Mouse (Mus musculus): ENCODE measurements at regions not wholly inside any gene's neighbourhood (a gene's known extent, or its start where the extent isn't known, plus 50 kb on each side); places are given as distances from the start of the nearest gene placed in this dataset.

DNA sequence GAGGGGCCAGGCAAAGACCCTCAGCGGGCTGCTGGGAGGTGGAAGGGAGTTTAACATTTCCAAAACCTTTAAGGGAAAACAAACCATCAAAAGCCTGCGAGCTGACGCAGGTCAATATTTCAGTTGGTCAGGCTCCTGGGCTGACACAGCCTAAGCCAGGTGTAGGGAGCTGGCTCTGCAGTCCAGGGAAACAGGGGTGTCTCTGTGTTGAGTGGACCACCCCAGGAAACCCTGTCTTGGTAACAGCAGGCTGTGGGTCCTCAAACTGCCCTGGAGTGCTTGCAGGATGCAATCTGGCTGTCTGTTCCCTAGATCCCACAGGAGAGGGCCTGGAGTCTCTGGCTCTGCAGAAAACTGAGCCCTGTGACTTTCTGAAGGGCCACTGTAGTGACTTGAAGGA lies 236.2 kb upstream of the Tle3 start:
- DNase-seq (ENCODE audit: low spot score in 2 of 2): no peak

DNA sequence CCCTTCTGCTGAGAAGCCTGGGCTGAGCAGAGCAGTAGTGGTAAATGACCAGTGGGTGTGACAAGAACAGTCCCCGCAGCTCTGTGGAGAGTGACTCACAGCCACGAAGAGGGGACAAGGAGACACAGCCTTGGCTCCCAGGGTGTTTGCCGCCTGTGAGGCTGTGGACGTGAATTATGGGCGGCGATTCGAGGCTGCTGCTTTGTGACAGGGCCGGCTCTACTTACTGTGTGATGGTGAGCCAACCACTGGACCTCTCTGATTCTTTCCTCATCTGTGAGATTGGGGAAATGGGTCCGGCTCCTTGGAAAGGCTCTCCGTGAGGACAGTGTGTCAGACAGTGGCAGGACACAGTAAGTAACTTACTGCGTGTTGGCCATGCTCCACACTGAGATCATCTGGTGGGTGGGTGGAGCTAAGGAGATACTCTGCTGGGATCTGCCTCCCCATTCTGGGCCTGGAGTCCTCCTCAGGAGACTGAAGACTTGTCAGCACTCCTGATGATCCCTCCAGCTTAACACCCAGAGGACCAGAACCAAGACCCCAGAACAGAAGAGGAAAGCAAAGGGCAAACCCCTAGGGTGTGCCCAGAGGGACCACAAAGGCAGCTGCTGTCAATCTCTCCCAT lies 233.3 kb upstream of the Tle3 start:
- no peak for DNase-seq (ENCODE audit: low spot score in 2 of 2)

DNA sequence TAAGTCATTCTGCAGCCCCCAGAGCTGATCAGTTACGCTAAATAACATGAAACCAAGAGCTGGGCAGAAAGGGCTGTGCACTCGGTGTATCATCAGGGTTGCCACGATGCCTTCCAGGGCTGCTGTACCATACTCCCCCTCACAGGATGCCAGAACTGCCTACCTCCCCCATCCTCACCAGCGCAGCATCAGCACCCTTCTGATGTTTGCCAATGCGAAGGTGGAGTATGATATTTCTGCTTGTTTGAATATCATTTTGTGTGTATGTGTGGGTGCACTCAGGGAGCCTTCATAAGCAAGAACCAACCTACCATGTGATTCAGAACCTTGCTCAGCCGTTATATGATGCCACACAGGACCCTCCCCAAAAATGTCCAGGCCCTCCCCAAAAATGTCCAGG lies 229.1 kb upstream of the Tle3 start:
- DNase-seq (ENCODE audit: low spot score in 2 of 2): no peak

DNA sequence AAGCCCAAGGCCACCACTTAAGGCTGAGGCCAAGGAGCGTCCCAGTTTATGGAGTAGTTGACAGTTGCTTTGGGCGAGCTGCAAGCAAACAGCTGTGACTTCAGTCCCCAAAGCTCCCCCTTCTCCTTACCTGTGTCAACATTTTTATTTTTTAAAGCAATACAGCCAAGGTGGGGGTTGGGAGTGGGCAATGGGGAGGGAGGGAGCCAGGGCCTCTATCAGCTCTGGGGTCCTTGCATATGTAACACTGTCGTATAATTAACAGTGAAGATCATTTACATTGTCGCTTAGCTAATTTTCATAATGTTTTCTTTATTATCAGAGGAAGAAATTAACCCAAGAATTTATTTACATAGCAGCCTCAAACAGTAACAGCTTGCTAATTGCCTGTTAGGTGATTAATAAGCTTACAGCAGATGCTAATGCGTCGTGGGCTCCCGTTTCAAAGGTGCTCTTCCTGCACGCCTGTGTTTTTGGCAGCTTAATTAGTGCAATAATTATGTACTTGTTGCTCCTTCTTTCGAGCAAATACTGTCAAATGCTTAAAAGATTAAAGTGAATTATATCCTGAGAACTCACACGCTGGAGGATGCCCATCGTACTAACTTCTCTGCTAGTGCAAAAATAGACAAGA lies 227.4 kb upstream of the Tle3 start:
- DNase-seq (ENCODE audit: low spot score in 2 of 2): no peak

DNA sequence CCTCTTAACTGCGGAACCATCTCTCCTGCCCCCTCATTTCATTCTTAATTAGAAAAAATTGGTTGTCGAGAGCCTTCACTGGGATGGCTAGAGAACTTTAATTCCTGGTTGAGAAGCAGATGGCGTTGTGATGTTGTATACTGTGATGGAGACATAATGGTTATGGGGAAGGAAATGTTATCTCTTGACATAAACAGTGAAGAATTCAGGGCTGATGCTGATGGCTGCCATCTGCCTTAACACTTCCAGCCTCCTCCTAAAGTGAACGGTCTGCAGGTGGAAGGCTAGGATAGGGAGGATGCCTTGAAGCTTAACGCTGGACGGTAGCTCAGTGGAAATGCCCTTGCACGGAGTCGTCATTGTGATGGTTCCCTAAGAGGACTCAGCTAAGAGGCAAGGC lies 226.4 kb upstream of the Tle3 start:
- no peak for DNase-seq (ENCODE audit: low spot score in 2 of 2)

DNA sequence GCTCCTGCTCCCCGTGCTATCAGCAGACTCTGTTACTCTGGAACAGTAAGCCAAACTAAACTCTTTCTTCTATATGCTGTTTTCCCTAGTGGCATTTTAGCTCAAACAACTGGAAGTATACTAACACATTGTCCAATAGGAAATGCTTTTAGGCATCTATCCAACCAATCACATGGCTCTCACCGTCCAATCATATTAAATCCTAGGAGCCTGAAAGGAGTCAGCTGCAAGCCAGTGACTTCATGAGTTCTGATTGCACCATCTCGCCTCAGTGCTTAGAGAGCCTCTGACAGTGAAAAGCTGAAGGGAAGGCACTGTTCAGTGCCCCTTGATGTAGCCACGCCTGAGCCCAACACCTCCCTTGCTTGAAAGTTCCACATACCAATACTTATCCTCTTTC lies 221.0 kb upstream of the Tle3 start:
- no peak for DNase-seq (ENCODE audit: low spot score in 2 of 2)

DNA sequence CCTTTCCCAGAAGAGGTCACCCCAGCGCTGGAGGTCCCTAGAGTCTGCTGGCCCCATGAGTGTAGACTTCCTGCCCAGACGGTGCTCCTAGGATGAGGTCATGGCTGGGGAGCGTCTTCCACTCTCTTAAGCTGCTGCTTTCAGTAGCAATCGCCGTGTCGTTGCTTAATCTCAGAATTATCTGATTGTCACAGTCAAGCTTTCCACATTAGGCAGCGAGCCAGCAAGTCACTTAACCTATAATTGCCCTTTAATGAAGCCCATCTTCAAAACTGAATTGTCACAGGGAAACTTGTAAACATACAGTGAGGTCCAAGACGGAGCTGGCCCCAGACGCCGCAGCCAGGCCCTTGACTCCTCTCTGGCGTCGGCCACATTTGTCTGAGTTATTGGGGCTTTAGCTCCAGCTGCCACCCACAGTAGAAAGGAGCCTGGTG lies 220.2 kb upstream of the Tle3 start:
- DNase-seq (ENCODE audit: low spot score in 2 of 2): no peak

DNA sequence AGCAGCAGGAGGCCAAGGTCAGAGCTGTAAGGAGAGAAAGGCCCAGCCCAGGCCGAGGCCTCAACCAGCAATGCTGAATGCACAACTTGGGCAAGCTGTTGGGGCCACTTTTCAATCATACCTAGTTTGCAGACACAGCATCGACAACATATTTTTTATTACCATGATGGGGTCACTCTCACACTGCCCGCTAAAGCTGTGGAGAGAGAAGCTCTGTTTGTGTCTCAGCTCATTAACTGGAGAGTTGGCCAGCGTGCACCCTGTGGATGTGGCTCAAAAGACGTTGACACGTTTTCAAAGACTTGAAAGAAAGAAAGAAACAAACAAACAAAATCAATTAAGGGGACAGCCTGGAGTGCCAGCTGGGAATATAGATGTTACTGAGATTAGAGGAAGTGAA lies 217.4 kb upstream of the Tle3 start:
- no peak for DNase-seq (ENCODE audit: low spot score in 2 of 2)

DNA sequence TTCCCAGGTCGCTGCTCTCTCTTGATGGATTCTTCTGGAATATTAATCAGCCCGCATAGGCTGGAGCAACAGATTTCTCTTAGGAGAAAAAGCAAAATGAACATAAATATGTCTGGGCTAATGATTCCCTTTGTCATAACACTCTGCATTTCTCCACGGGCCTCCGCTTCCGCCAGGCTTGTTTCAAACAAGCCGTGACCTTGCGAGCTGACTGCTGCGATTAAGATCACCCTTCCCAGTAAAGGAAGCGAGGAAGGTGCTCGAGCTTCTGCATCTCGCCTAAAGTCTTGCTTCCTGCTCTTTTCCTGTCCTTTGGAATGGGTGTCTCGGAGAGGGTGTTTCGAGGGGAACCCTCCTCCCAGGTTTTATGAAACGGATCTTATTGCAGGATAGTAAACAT lies 216.3 kb upstream of the Tle3 start:
- DNase-seq (ENCODE audit: low spot score in 2 of 2): no peak

DNA sequence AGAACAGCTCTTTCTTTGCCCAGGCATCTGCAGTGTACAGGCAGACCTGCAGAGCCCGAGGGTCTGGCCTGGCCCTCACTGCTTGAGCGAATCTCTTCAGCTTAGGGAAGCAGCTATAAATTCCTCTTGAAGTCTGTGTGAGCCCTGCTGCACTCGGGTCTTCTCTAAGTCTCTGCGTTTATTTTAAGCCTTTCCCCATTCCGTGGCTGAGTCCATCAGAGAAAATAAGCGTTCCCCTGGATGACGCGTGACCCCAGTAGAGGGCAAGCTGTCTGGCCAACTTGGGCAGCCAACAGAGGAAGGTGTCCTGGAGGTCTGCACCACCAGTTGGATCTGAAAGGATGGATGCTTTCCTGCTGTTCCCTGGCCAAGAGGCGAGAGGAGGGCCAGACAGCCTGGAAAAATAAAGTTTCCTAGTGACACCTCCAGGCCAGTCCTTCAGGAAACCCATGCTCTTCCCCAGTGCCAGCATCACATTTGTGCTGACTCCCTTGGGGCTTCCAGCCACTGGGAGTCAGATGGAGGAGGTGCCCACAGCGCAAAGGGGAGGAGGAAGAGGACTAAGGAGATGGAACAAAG lies 213.9 kb upstream of the Tle3 start:
- DNase-seq (ENCODE audit: low spot score in 2 of 2): no peak

DNA sequence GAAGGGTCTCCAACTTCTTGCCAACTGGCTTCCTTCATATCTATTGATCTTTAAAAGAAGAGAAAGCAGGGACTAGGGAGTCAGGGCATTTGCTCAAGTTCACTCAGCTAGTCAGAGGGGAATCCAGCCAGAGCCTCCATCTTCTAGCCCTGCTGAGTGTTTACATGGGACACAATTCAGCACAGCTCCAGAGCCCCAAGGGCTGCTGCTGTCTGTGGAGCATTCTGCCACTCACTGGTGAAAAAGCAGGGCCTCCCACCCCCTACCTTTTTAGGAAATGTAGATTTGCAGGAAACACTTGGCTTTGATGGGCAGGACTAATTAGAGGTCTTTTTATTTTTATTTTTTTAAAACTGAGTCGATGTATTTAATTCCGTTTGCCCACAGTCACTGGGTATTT lies 213.0 kb upstream of the Tle3 start:
- no peak for DNase-seq (ENCODE audit: low spot score in 2 of 2)

DNA sequence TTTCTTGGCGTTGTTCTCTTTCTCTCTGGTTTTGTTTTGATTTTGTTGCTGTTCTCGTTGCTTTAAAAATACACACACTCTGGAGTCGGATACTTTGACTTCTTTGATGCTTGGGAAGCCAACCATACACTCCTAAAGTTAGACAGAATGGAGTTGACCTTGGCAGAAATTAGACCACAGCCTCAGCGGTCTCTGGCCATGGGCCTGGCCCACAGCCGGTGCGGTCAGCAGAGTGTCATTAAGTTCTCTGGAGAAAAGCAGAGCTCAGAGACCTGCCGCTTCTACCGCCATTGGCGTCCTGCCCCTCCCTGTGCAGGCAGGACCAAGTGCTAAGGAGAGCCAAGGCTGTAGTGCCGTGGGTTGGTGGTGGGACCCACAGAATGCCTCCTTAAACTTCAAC lies 212.6 kb upstream of the Tle3 start:
- DNase-seq (ENCODE audit: low spot score in 2 of 2): no peak

DNA sequence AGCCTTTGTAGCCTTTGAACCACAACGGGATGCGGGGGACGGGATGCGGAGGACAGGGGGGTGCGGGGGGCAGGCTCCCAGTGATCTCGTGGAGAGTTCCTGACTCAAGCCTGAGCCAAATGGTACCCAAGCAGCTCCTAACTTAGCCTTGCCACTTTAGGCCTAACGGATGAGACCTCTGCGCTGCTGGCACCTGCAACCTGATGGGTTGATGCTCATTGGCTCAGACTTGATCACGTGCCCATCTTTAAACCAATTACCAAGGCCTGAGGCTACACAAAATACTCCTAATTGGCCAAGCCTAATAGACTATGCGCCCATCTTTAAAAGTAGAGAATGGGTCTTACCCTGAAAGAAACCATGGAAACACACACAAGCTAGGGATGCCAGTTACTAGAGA lies 209.3 kb upstream of the Tle3 start:
- no peak for DNase-seq (ENCODE audit: low spot score in 2 of 2)

DNA sequence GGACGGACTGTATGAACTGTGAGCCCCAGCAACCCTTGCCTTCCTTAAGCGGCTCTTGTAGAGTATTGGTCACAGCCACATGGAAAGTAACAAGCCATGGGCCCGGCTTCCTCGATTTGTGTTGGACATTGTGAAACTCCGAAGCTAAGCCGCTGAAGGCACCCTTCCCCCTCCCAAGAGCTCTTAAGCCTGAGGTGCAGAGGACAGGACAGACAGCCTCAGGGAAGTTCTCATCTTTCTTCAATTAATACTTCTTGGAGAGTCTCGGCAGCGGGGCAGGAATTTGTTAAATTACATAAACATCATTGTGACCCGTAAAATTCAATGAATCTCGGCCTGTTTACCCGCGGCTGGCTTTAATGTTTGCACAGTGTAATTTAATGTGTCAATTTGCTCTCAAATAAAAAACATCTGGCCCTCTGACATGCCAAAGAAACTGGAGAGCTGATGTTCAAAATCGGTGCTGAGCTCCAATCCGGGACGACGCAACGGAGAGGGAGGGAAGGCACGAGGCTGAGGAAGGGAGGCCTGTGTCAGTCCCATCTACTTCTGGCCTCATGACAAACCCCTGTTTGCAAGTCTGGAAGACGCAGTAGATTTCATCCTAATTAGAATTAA lies 208.4 kb upstream of the Tle3 start:
- DNase-seq (ENCODE audit: low spot score in 2 of 2): no peak

DNA sequence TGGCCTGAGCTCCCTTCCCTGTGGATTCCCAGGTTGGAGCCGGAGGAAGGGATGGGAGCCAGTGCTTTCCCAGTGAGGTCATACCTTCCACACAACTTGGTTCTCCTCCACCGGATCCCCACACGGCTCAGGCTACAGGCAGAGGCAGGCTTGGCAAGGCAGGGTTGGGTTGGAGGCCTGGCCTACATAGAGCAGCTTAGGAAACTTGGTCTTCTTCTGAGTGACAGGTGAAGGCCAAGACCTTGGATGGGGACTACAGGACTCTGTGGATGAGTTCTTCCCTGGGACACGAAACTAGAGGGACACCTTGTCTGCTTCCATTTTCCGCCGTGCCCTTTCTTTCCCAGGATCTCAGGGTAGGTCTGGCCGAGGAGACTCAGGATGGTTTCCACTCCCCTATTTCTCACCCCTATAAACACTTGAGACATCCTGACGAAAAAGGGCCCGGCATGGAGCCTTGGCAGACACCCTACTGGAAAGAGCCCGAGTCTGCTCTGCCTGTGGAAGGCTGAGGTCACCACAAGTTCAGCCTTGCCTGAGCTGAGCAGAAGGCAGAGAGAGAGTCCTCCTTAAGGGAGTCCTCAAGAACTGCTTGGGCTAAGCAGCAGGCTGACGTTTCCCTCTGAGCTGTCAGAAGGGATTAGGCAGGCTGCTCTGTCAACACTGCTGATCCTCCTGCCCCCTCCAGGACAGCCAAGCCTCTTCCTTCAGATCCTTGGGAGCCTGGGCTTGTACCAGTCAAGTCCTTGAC lies 207.5 kb upstream of the Tle3 start:
- no peak for DNase-seq (ENCODE audit: low spot score in 2 of 2)

DNA sequence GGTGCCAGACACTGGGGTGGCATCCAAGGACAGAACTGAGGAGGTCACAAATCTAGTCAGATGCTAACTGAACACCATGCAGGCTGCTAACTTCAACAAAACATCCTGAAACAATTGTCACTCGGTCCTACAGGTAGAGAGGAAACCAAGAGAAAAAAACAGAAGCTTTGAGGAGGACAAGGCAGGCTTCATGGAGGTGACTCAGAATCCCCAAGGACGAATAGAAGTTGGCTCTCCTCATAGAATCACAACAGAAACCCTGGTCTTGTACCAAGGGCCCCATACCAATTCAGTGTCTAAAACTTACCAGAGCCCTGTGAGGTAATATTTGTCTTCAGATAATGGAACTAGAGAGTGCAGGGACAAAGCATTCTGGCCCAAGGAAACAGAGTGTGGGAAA lies 206.1 kb upstream of the Tle3 start:
- no peak for DNase-seq (ENCODE audit: low spot score in 2 of 2)

DNA sequence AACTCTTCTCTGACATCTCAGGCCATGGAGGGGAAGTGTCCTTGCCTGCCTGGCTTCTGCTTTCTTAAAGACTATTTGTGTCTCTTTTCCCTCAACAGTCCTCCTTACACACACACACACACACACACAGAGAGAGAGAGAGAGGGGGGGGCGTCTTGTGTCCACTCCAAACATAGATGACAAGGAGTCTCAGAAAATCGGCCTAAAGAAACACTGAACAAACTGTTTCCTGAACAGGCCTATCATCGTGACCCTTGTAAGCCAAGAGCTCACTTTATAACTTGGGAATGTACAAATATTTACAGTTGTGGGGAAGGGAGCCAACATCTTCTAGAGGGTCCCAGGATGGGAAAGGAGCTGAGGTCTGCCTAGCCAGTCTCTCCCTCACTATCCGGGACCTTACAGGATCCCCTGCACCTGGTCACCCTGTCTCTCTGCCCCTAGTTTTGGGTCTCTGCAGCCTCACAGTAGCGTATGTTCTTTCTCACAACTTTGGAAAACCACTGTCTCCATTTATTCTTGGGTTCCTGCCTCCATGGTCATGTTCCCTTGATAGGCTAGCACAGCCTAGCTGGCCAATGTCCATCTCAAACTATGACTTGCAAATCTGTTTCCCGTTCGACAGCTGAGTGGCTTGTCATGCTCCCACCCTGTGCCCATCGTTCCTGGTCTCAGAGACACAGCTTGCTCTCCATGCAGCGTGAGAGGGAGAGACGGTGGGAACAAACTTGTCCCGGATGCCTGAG lies 204.9 kb upstream of the Tle3 start:
- no peak for DNase-seq (ENCODE audit: low spot score in 2 of 2)

DNA sequence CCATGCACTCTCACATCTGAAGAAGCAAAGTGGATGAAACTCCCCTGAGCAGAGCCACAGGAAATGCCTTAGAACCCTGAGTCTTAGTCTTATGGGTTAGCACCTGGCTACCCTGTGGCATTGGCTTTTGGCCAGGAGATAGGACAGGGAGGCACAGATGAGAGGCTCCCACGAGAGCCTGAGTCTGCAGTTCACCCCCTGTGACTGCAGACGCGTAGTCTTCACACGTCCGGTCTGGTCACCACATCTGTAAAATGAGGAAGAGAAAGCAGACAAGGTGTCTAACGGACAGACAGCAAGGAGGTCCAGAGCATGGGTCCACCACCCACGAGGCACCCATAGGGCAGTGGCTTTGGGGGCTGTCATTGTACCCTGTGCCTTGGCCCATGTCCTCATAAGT lies 203.2 kb upstream of the Tle3 start:
- peak in 1 of 2 experiments; percentile 43 for DNase-seq (ENCODE audit: low spot score in 2 of 2)

DNA sequence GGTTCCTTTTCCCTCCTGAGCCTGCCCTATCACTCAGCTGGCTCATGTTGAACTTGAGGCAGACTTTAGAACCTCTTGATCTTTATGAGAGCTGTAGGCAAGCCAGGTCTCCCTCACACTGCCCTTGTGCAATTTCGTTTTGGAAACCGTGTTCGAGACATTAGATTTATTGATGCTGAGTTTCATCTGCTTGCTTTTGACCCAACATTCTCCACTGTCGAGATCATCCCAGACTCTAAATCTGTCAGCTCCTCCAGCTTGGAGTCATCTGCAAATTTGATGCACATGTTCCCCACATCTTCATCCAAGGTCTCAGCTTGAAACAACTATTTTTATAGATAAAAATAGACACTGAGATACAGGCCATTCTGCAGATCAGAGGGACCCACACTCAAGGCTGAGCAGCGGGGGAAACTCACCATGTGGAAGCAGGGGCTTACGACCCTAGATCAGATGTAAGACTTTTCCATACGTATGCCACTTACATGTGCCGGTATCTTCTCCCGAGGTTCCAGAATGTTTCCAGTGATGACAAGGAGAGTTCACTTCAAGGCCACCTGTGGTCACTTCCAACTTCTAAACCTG lies 202.6 kb upstream of the Tle3 start:
- no peak for DNase-seq (ENCODE audit: low spot score in 2 of 2)

DNA sequence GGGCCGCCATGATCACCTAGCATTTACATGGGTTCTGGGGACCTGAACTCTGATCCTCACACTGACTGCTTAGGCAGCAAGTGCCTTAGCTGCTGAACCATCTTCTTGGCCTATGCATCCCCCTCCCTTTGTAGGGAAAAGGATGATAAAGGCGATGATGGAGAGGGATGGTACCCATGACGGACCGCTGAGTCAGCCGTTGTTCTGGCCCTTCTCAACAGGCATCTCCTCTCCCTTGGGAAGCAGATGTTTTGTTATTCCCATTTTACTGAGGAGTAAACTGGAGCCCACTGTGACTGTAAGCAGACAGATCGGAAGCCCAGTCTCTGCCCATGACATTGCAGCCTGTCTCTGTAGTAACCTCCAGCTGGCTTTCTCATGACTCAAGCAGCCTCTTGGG lies 201.2 kb upstream of the Tle3 start:
- no peak for DNase-seq (ENCODE audit: low spot score in 2 of 2)

DNA sequence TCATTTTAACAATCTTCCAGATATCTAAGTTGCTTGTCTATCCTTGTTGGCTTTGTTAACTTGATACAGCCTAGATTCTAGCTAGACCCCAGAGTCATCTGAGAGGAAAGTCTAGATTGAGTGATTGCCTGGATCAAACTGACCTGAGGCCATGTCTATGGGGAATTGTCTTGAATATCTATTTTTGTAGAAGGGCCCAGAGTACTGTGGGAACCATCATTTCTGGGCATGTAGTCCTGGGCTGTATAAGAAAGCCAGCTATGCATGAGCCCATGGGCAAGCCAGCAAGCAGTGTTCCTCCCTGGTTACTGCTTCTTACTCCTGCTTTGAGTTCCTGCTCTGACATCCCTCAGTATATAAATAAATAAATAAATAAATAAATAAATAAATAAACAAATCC lies 199.7 kb upstream of the Tle3 start:
- DNase-seq (ENCODE audit: low spot score in 2 of 2): no peak
